Mouse (Mus musculus) cerebellum, adult 9-10 months (tissue): Measurements from ENCODE around the gene 4930469K13Rik.
"Not testable (repeated sequence)": the region's sequence is repeated elsewhere in the genome, so short reads cannot be mapped to it uniquely, and the experiment has no call there.

Experiments used
- DNase-seq: peaks from one replicate; pipeline ENCODE4 v3.0.0; 2022

The 4930469K13Rik gene

GRCm38 (mm10) chr11:34098422-34098821 lies at the start of gene 4930469K13Rik:
4930469K13Rik (minus strand) TSS chr11:34098554.
- DNase-seq, result no peak

GRCm38 (mm10) chr11:34146934-34147333 lies 48.6 kb upstream of the 4930469K13Rik start:
- DNase-seq, result no peak

- peak; percentile 74 for DNase-seq
Measured at GRCm38 (mm10) chr11:34144421-34144820, 46.1 kb upstream of the 4930469K13Rik start.

GRCm38 (mm10) chr11:34143984-34144383 lies 45.6 kb upstream of the 4930469K13Rik start:
- no peak for DNase-seq

- DNase-seq, result no peak
Measured at GRCm38 (mm10) chr11:34139296-34139695, 40.9 kb upstream of the 4930469K13Rik start.

- DNase-seq, result no peak
Measured at GRCm38 (mm10) chr11:34128412-34128811, 30.1 kb upstream of the 4930469K13Rik start.

GRCm38 (mm10) chr11:34125727-34126126 lies 27.4 kb upstream of the 4930469K13Rik start:
- not testable (repeated sequence) for DNase-seq

- no peak for DNase-seq
Measured at GRCm38 (mm10) chr11:34124852-34125251, 26.5 kb upstream of the 4930469K13Rik start.

- peak; percentile 29 for DNase-seq
Measured at GRCm38 (mm10) chr11:34123147-34123546, 24.8 kb upstream of the 4930469K13Rik start.

GRCm38 (mm10) chr11:34118319-34118718 lies 20.0 kb upstream of the 4930469K13Rik start:
- no peak for DNase-seq

GRCm38 (mm10) chr11:34117581-34117980 lies 19.2 kb upstream of the 4930469K13Rik start:
- no peak for DNase-seq

GRCm38 (mm10) chr11:34116572-34117135 lies 18.3 kb upstream of the 4930469K13Rik start:
- no peak for DNase-seq

- DNase-seq, result no peak
Measured at GRCm38 (mm10) chr11:34113760-34114159, 15.4 kb upstream of the 4930469K13Rik start.

GRCm38 (mm10) chr11:34112781-34113380 lies 14.5 kb upstream of the 4930469K13Rik start:
- DNase-seq, result peak; percentile 24

- no peak for DNase-seq
Measured at GRCm38 (mm10) chr11:34111940-34112339, 13.6 kb upstream of the 4930469K13Rik start.

- no peak for DNase-seq
Measured at GRCm38 (mm10) chr11:34109260-34109659, 10.9 kb upstream of the 4930469K13Rik start.

GRCm38 (mm10) chr11:34104919-34105318 lies 6.6 kb upstream of the 4930469K13Rik start:
- no peak for DNase-seq

GRCm38 (mm10) chr11:34101827-34102226 lies 3.5 kb upstream of the 4930469K13Rik start:
- DNase-seq, result no peak

- DNase-seq, result no peak
Measured at GRCm38 (mm10) chr11:34087064-34087463, 11.3 kb downstream of the 4930469K13Rik start.

- DNase-seq, result no peak
Measured at GRCm38 (mm10) chr11:34086164-34086751, 12.1 kb downstream of the 4930469K13Rik start.

GRCm38 (mm10) chr11:34084639-34085038 lies 13.7 kb downstream of the 4930469K13Rik start:
- DNase-seq, result no peak

GRCm38 (mm10) chr11:34083795-34084194 lies 14.6 kb downstream of the 4930469K13Rik start:
- DNase-seq, result no peak

GRCm38 (mm10) chr11:34079542-34080464 lies 18.6 kb downstream of the 4930469K13Rik start:
- no peak for DNase-seq
